8 mouse cellular contexts compared by ENCODE assay signal in genomic region chr5:31192045-31192938, GRCm38 (mm10). TPM values are rescaled to one million over a fixed set of nuclear protein-coding genes. Genes with fewer than 3 reads are reported as not detected.
DNase-seq lines count a peak whose midpoint lies in the region; ATAC-seq and TF ChIP-seq lines count a peak whose summit lies in the region.

No protein-coding gene starts in this region.

- peak; percentile 91 for DNase-seq in adrenal gland, postnatal 14 days
- no peak for DNase-seq in adrenal gland, adult 8-10 months
- DNase-seq in thymus, postnatal 14 days = peak; percentile 27
- DNase-seq in thymus, postnatal 36 days = no peak
- DNase-seq in hindbrain, postnatal 0 days (ENCODE audit: low spot score) = peak; percentile 74
- no peak for DNase-seq in ovary, postnatal 36 days (ENCODE audit: low spot score)
- DNase-seq in layer of hippocampus, adult 18-20 months (ENCODE audit: low spot score in 2 of 2) = no peak

- peaks cover 13% of the 10 kb centered on the region for H3K4me1 ChIP-seq in hindbrain, postnatal 0 days (ENCODE audit: insufficient read depth, low read length)

- H3K4me3 ChIP-seq in hindbrain, postnatal 0 days (ENCODE audit: low read length) = peak overlapping the region; percentile 70

- H3K9me3 ChIP-seq in hindbrain, postnatal 0 days (ENCODE audit: low read length) = no peaks in the 10 kb centered on the region

- no peaks in the 10 kb centered on the region for H3K27me3 ChIP-seq in hindbrain, postnatal 0 days (ENCODE audit: insufficient read depth, low read length)

- peaks cover 66% of the 10 kb centered on the region for H3K36me3 ChIP-seq in hindbrain, postnatal 0 days (ENCODE audit: insufficient read depth, low read length)

- H3K27ac ChIP-seq in hindbrain, postnatal 0 days = peak overlapping the region; percentile 87

- ATAC-seq in hindbrain, postnatal 0 days = no peak; the same call in 1 of the 2 replicates
- peak; percentile 30; the same call in 1 of the 2 replicates for ATAC-seq in megakaryocyte progenitor cell, adult 5-6 weeks (replicated peaks; ENCODE audit: poor library complexity)

- H3K9ac ChIP-seq in hindbrain, postnatal 0 days (replicated peaks; ENCODE audit: low read length) = peak overlapping the region; percentile 83

- H3K4me2 ChIP-seq in hindbrain, postnatal 0 days (ENCODE audit: low read depth, low read length) = peak overlapping the region; percentile 94

- WGBS in hindbrain, postnatal 0 days = 15% methylated on average over 41 of the region's 42 CpGs

- no peak for TF ChIP-seq CTCF in hindbrain, postnatal 0 days (IDR thresholded peaks at IDR 0.05; ENCODE audit: low read depth)

RNA-seq across cellular contexts. Expression of gene Snx17, which starts 0.7 kb away (rescaled TPM):
- 85.0 and 95.4 TPM in 2 replicates for total RNA-seq in adrenal gland, postnatal 14 days (2021)
- total RNA-seq in adrenal gland, adult 8-10 months (2022) = 100 to 1,000 TPM; 109 to 135 (median 126) TPM
- 102 and 116 TPM in 2 replicates for total RNA-seq in hindbrain, postnatal 0 days (2014; rRNA removed)
- polyA plus RNA-seq in hindbrain, postnatal 0 days (2015; fragmentation: Nextera tagmentation; extraction: Ambion mirVana) = 112 and 114 TPM in 2 replicates
- 52.1 and 54.2 TPM in 2 replicates for total RNA-seq in megakaryocyte progenitor cell, adult 5-6 weeks (2015)
- total RNA-seq in megakaryocyte progenitor cell, adult 5-6 weeks (2017) = 31.5 and 40.7 TPM in 2 replicates
- 10 to 100 TPM; 75.2 to 81.6 TPM for total RNA-seq in layer of hippocampus, adult 18-20 months (2021)

RNA-seq across cellular contexts. Expression of gene Eif2b4, which starts 0.9 kb away (rescaled TPM):
- total RNA-seq in adrenal gland, postnatal 14 days (2021) = 42.7 and 64.9 TPM in 2 replicates
- total RNA-seq in adrenal gland, adult 8-10 months (2022) = 10 to 100 TPM; 34.5 to 44.5 (median 38.9) TPM
- 28.3 and 31.7 TPM in 2 replicates for total RNA-seq in hindbrain, postnatal 0 days (2014; rRNA removed)
- 78.1 and 83.9 TPM in 2 replicates for polyA plus RNA-seq in hindbrain, postnatal 0 days (2015; fragmentation: Nextera tagmentation; extraction: Ambion mirVana)
- total RNA-seq in megakaryocyte progenitor cell, adult 5-6 weeks (2015) = 27.8 and 33.1 TPM in 2 replicates
- total RNA-seq in megakaryocyte progenitor cell, adult 5-6 weeks (2017) = 36.7 and 41.9 TPM in 2 replicates
- 10 to 100 TPM; 39.0 to 39.5 TPM for total RNA-seq in layer of hippocampus, adult 18-20 months (2021)

RNA-seq across cellular contexts. Expression of gene Zfp513, which starts 9.8 kb away (rescaled TPM):
- total RNA-seq in adrenal gland, postnatal 14 days (2021) = 25.8 and 27.9 TPM in 2 replicates
- total RNA-seq in adrenal gland, adult 8-10 months (2022) = 10 to 100 TPM; 23.8 to 41.1 (median 37.2) TPM
- total RNA-seq in hindbrain, postnatal 0 days (2014; rRNA removed) = 8.9 and 9.6 TPM in 2 replicates
- polyA plus RNA-seq in hindbrain, postnatal 0 days (2015; fragmentation: Nextera tagmentation; extraction: Ambion mirVana) = 11.4 and 12.6 TPM in 2 replicates
- 7.1 and 7.3 TPM in 2 replicates for total RNA-seq in megakaryocyte progenitor cell, adult 5-6 weeks (2015)
- total RNA-seq in megakaryocyte progenitor cell, adult 5-6 weeks (2017) = 4.3 and 4.5 TPM in 2 replicates
- 10 to 100 TPM; 27.1 to 28.2 TPM for total RNA-seq in layer of hippocampus, adult 18-20 months (2021)

RNA-seq across cellular contexts. Expression of gene Gtf3c2, which starts 12.3 kb away (rescaled TPM):
- total RNA-seq in adrenal gland, postnatal 14 days (2021) = 54.3 and 58.6 TPM in 2 replicates
- 10 to 100 TPM; 65.5 to 98.8 (median 71.9) TPM for total RNA-seq in adrenal gland, adult 8-10 months (2022)
- total RNA-seq in hindbrain, postnatal 0 days (2014; rRNA removed) = 40.8 and 65.6 TPM in 2 replicates
- 45.1 and 46.1 TPM in 2 replicates for polyA plus RNA-seq in hindbrain, postnatal 0 days (2015; fragmentation: Nextera tagmentation; extraction: Ambion mirVana)
- 72.1 and 83.7 TPM in 2 replicates for total RNA-seq in megakaryocyte progenitor cell, adult 5-6 weeks (2015)
- total RNA-seq in megakaryocyte progenitor cell, adult 5-6 weeks (2017) = 46.9 and 63.5 TPM in 2 replicates
- 10 to 100 TPM; 57.7 to 60.9 TPM for total RNA-seq in layer of hippocampus, adult 18-20 months (2021)

RNA-seq across cellular contexts. Expression of gene Gm29609, which starts 12.6 kb away (rescaled TPM):
- total RNA-seq in adrenal gland, postnatal 14 days (2021) = 1.7 and 1.9 TPM in 2 replicates
- 1 to 10 TPM in 3 of 4 experiments, under 1 TPM in 1; 0.41 to 3.9 (median 2.9) TPM for total RNA-seq in adrenal gland, adult 8-10 months (2022)
- total RNA-seq in hindbrain, postnatal 0 days (2014; rRNA removed) = 1.8 and 9.8 TPM in 2 replicates
- 1.9 and 2.9 TPM in 2 replicates for polyA plus RNA-seq in hindbrain, postnatal 0 days (2015; fragmentation: Nextera tagmentation; extraction: Ambion mirVana)
- 0.35 and 0.59 TPM in 2 replicates for total RNA-seq in megakaryocyte progenitor cell, adult 5-6 weeks (2015)
- 0.10 TPM in 1 of 2 replicates, not detected in the other for total RNA-seq in megakaryocyte progenitor cell, adult 5-6 weeks (2017)
- total RNA-seq in layer of hippocampus, adult 18-20 months (2021) = 1 to 10 TPM; 3.6 to 3.8 TPM

Comparison
In these comparisons a context has a peak if more than half of its experiments do, and no peak if none do; other contexts are left out.
1. DNase-seq: peak in adrenal gland, postnatal 14 days (single experiment), thymus, postnatal 14 days (single experiment) and hindbrain, postnatal 0 days (single experiment); none in adrenal gland, adult 8-10 months (single experiment), thymus, postnatal 36 days (0 of 2), ovary, postnatal 36 days (single experiment) and layer of hippocampus, adult 18-20 months (0 of 2).